Mouse (Mus musculus): ENCODE measurements around the gene Olfr223. TPM values are rescaled to one million over a fixed set of nuclear protein-coding genes. Genes with fewer than 3 reads are reported as not detected.
A peak's percentile ranks its signal among the peaks of the same experiment; 100 is the strongest.
"Not testable (repeated sequence)": the region's sequence is repeated elsewhere in the genome, so short reads cannot be mapped to it uniquely, and the experiment has no call there.

Gene Olfr223
- polyA plus RNA-seq, 1 experiment from 2014 or later, result not detected

- Histone ChIP-seq H3K36me3 (ENCODE audit: control insufficient read depth, insufficient read depth, low read length) (no peaks in the 10 kb centered on the region), H3K9me3 (ENCODE audit: control insufficient read depth, low read length) (no peaks in the 10 kb centered on the region), H3K4me2 (replicated peaks; ENCODE audit: low read depth) (no peak overlapping the region), H3K9ac (ENCODE audit: low read length) (no peak overlapping the region), H3K4me3 (ENCODE audit: low read depth, low read length) (no peak overlapping the region), H3K27ac (replicated peaks) (no peak overlapping the region), H3K4me1 (replicated peaks; ENCODE audit: control insufficient read depth, insufficient read depth) (no peaks in the 10 kb centered on the region), H3K27me3 (ENCODE audit: control insufficient read depth, insufficient read depth, low read length) (no peaks in the 10 kb centered on the region)
- DNase-seq (ENCODE audit: low spot score), result no peak
- WGBS, result 33% methylated on average over 4 of the region's 4 CpGs
- no peak for ATAC-seq (ENCODE audit: low FRiP score, low TSS enrichment)
- TF ChIP-seq EP300 (optimal IDR thresholded peaks at IDR 0.05) (no peak), CTCF (IDR thresholded peaks at IDR 0.05; ENCODE audit: low read depth) (peak; percentile 66)
Observed at GRCm38 (mm10) chr11:59596091-59596490, 3.0 kb upstream of the Olfr223 start.

DNA sequence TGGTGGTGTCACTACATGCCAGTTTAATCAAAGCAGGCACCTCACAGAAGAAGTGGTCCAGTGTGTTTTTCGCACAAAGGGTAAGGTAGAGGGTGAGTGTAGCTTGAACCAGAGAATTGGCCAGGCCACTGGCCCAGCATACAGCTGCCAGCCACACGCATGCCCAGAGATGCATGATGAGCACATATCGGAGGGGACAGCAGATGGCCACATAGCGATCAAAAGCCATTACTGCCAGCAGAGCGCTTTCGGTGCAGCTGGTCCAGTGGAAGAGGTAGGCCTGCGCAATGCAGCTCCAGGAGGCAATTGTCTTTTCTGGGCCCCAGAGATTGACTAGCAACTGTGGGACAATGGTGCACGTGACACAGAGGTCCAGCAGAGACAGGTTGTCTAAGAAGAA is 3.6 kb downstream of the Olfr223 start:
- Histone ChIP-seq H3K4me2 (replicated peaks; ENCODE audit: low read depth) (no peak overlapping the region), H3K4me3 (ENCODE audit: low read depth, low read length) (no peak overlapping the region), H3K27me3 (ENCODE audit: control insufficient read depth, insufficient read depth, low read length) (no peaks in the 10 kb centered on the region), H3K4me1 (replicated peaks; ENCODE audit: control insufficient read depth, insufficient read depth) (no peaks in the 10 kb centered on the region), H3K27ac (replicated peaks) (no peak overlapping the region), H3K9ac (ENCODE audit: low read length) (no peak overlapping the region), H3K9me3 (ENCODE audit: control insufficient read depth, low read length) (no peaks in the 10 kb centered on the region), H3K36me3 (ENCODE audit: control insufficient read depth, insufficient read depth, low read length) (no peaks in the 10 kb centered on the region)
- 87% methylated on average over 8 of the region's 8 CpGs for WGBS
- no peak for DNase-seq (ENCODE audit: low spot score)
- no peak for ATAC-seq (ENCODE audit: low FRiP score, low TSS enrichment)
- TF ChIP-seq CTCF (IDR thresholded peaks at IDR 0.05; ENCODE audit: low read depth) (no peak), EP300 (optimal IDR thresholded peaks at IDR 0.05) (no peak)

- Histone ChIP-seq H3K36me3 (ENCODE audit: control insufficient read depth, insufficient read depth, low read length) (no peaks in the 10 kb centered on the region), H3K4me1 (replicated peaks; ENCODE audit: control insufficient read depth, insufficient read depth) (no peaks in the 10 kb centered on the region), H3K9me3 (ENCODE audit: control insufficient read depth, low read length) (no peaks in the 10 kb centered on the region), H3K4me3 (ENCODE audit: low read depth, low read length) (no peak overlapping the region), H3K4me2 (replicated peaks; ENCODE audit: low read depth) (no peak overlapping the region), H3K9ac (ENCODE audit: low read length) (no peak overlapping the region), H3K27me3 (ENCODE audit: control insufficient read depth, insufficient read depth, low read length) (no peaks in the 10 kb centered on the region), H3K27ac (replicated peaks) (no peak overlapping the region)
- DNase-seq (ENCODE audit: low spot score) (peak; percentile 49), ATAC-seq (ENCODE audit: low FRiP score, low TSS enrichment) (no peak)
- TF ChIP-seq CTCF (IDR thresholded peaks at IDR 0.05; ENCODE audit: low read depth) (no peak), EP300 (optimal IDR thresholded peaks at IDR 0.05) (no peak)
- 17% methylated on average over 6 of the region's 6 CpGs for WGBS
Observed at GRCm38 (mm10) chr11:59584539-59584938, 8.6 kb downstream of the Olfr223 start.

GRCm38 (mm10) chr11:59576135-59576534 is 17.0 kb downstream of the Olfr223 start, which contains the start of gene Olfr222:
Gene Olfr222 (minus strand): TSS chr11:59576235.
- H3K9ac ChIP-seq (ENCODE audit: low read length); H3K9me3 ChIP-seq (ENCODE audit: control insufficient read depth, low read length); H3K4me1 ChIP-seq (replicated peaks; ENCODE audit: control insufficient read depth, insufficient read depth); H3K27me3 ChIP-seq (ENCODE audit: control insufficient read depth, insufficient read depth, low read length); H3K4me2 ChIP-seq (replicated peaks; ENCODE audit: low read depth); ATAC-seq (ENCODE audit: low FRiP score, low TSS enrichment); H3K27ac ChIP-seq (replicated peaks); H3K36me3 ChIP-seq (ENCODE audit: control insufficient read depth, insufficient read depth, low read length); H3K4me3 ChIP-seq (ENCODE audit: low read depth, low read length); DNase-seq (ENCODE audit: low spot score): not testable (repeated sequence)

GRCm38 (mm10) chr11:59575726-59576125 is 17.4 kb downstream of the Olfr223 start:
- Histone ChIP-seq H3K36me3 (ENCODE audit: control insufficient read depth, insufficient read depth, low read length) (no peaks in the 10 kb centered on the region), H3K4me2 (replicated peaks; ENCODE audit: low read depth) (no peak overlapping the region), H3K27ac (replicated peaks) (no peak overlapping the region), H3K9ac (ENCODE audit: low read length) (no peak overlapping the region), H3K4me1 (replicated peaks; ENCODE audit: control insufficient read depth, insufficient read depth) (no peaks in the 10 kb centered on the region), H3K27me3 (ENCODE audit: control insufficient read depth, insufficient read depth, low read length) (no peaks in the 10 kb centered on the region), H3K4me3 (ENCODE audit: low read depth, low read length) (no peak overlapping the region), H3K9me3 (ENCODE audit: control insufficient read depth, low read length) (no peaks in the 10 kb centered on the region)
- WGBS, result 42% methylated on average over 9 of the region's 9 CpGs
- DNase-seq (ENCODE audit: low spot score) (no peak), ATAC-seq (ENCODE audit: low FRiP score, low TSS enrichment) (no peak)
- TF ChIP-seq EP300 (optimal IDR thresholded peaks at IDR 0.05) (no peak), CTCF (IDR thresholded peaks at IDR 0.05; ENCODE audit: low read depth) (no peak)

DNA sequence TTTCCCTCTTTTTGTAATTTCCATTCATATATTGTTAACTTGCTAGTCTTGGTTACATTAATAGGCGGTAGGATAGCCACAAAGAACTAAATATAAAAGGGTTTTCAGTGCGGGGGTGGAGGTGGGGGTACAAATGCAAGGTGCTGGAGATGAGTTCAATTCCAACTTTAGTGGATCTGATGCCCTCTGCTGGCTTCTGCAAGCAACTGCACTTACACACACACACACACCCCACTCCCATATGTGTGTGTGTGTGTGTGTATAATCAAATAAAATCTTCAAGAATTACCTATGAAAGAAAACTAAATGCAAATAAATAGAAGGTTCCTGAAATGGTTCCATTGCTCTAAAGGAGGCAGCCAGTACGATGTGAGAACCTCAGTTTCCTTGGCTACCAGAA is 23.8 kb downstream of the Olfr223 start:
- Histone ChIP-seq H3K4me3 (ENCODE audit: low read depth, low read length) (no peak overlapping the region), H3K27me3 (ENCODE audit: control insufficient read depth, insufficient read depth, low read length) (no peaks in the 10 kb centered on the region), H3K9me3 (ENCODE audit: control insufficient read depth, low read length) (no peaks in the 10 kb centered on the region), H3K27ac (replicated peaks) (no peak overlapping the region), H3K4me2 (replicated peaks; ENCODE audit: low read depth) (no peak overlapping the region), H3K9ac (ENCODE audit: low read length) (no peak overlapping the region), H3K36me3 (ENCODE audit: control insufficient read depth, insufficient read depth, low read length) (no peaks in the 10 kb centered on the region), H3K4me1 (replicated peaks; ENCODE audit: control insufficient read depth, insufficient read depth) (no peaks in the 10 kb centered on the region)
- 51% methylated on average over 3 of the region's 3 CpGs for WGBS
- ATAC-seq (ENCODE audit: low FRiP score, low TSS enrichment), result no peak
- no peak for DNase-seq (ENCODE audit: low spot score)
- TF ChIP-seq EP300 (optimal IDR thresholded peaks at IDR 0.05) (no peak), CTCF (IDR thresholded peaks at IDR 0.05; ENCODE audit: low read depth) (peak; percentile 77)

All from stomach, postnatal 0 days (tissue).